Mouse (Mus musculus) adrenal gland, adult 2 months (tissue): ENCODE results near the gene Lars2. TPM values are rescaled to one million over a fixed set of nuclear protein-coding genes. Genes with fewer than 3 reads are reported as not detected.
"Not testable (repeated sequence)": the region's sequence is repeated elsewhere in the genome, so short reads cannot be mapped to it uniquely, and the experiment has no call there.

Experiments
- DNase-seq: peaks from one replicate; pipeline ENCODE4 v3.0.0; 2021
- long read RNA-seq: library from polyadenylated mRNA; stranded (forward); transcript quantifications from one replicate; pipeline ENCODE4 v2.0.0, GENCODE M21; 2021
- polyA plus RNA-seq: library from polyadenylated mRNA; depleted of rRNA; stranded (reverse); fragments of >200 nt; gene quantifications from 2 replicates; pipeline ENCODE4 v1.2.3, GENCODE M21; 2012; rRNA removed
- total RNA-seq, 2 experiments: library from RNA; stranded (reverse); gene quantifications; 2 replicates each; pipeline ENCODE4 v1.2.3; 2021

The Lars2 gene
- 10 to 100 TPM; 40.0 to 81.2 TPM for total RNA-seq
- 45.6 and 59.1 TPM in 2 replicates for polyA plus RNA-seq
- long read RNA-seq, transcript Lars2-201 (21 exons, 3,894 nt) = major isoform, 5 of 11 reads
- long read RNA-seq, partial matches to known transcripts = 2 of 11 reads
- long read RNA-seq, other reads (novel, unspliced or antisense) = 4 of 11 reads

GRCm38 (mm10) chr9:123366708-123367385 lies at the start of gene Lars2:
Lars2 (plus strand) TSS chr9:123366927.
- DNase-seq = peak; percentile 96

DNA sequence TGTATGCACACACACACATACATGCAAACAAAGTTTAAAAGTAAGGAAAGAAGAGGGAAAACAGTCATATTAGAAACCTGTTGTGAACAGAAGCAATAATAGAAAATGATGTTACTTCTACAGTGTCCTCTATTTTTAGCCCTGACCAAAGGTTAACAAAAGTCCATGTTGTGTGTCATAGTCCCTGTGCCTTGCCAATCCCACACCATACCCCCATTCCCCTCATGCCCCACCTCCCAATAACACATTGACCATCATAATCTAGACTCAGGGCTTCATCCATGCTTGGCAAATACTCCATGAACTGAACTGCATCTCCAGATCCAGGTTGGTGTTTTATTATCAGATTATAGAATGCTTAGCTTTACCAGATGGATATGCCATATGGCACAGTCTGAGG lies 40.6 kb upstream of the Lars2 start:
- no peak for DNase-seq

- DNase-seq = no peak
These were observed 38.4 kb upstream of the Lars2 start for GRCm38 (mm10) chr9:123328336-123328735.

- no peak for DNase-seq
These were observed 36.9 kb upstream of the Lars2 start for GRCm38 (mm10) chr9:123329831-123330230.

DNA sequence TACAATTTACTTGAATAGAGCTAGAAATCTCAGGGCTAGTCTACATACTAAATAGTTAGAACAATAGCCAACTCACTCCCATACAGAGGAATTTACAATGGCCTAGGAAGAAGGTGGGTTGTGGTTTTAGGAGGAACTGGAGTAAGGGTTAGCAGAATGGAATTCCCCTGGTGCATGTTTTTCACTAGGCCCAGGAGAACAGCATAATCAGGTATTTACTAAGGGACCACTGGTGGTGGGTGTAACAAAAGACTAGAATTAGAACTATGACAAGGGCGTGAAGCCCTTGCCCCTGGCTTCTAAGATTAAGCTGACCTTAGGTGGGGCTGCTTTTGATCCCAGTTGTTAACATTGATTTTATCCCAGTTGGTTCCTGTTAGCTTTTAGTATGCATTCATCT lies 36.5 kb upstream of the Lars2 start:
- DNase-seq = not testable (repeated sequence)

DNA sequence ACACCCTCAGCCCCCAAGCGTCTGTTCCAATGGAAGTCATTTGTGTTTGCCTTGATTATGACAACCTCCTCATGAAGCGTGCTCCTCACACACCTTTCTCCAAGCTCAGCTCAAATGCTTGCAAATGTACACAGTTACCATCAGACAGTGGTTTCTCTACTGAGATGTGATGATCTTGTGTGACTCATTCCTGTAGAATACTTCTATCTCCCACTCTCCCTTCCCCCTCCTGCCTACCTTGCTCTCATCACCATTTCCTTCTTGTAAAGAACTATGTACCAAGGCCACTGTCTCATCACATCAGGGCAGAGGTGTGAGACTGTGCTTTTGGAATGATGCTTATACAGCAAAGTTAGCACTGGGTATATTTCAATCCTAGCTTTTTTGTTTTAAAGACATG lies 33.2 kb upstream of the Lars2 start:
- DNase-seq = no peak

- DNase-seq = no peak
These were observed 31.6 kb upstream of the Lars2 start for GRCm38 (mm10) chr9:123335044-123335670.

DNA sequence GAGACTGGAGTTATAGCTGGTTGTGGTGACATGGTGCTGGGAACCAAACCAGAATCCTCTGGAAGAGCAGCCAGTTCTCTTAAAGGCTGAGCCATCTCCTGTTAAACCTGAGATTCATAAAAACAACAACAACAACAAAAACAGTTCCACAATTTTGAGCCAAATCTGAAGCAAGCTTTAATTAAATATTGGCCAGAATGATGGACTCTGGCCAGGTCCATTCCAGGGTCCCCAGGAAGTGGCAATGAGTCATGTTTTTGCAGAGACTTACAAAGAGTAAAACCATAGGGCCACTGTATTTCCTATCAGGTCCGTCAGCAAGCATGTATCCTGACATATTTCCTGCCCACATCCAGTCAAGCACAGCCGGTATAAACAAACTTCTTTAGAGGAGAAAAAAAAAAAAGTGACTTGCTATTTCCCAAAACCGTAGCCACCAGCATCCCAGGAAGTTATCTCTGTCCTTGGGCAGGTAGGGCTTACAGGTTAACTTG lies 27.0 kb upstream of the Lars2 start:
- DNase-seq = no peak

- no peak for DNase-seq
These were observed 25.5 kb upstream of the Lars2 start for GRCm38 (mm10) chr9:123341256-123341655.

- no peak for DNase-seq
These were observed 23.7 kb upstream of the Lars2 start for GRCm38 (mm10) chr9:123343069-123343468.

- DNase-seq = not testable (repeated sequence)
These were observed 17.4 kb upstream of the Lars2 start for GRCm38 (mm10) chr9:123349286-123349685.

GRCm38 (mm10) chr9:123359981-123360380 lies 6.7 kb upstream of the Lars2 start:
- no peak for DNase-seq

- no peak for DNase-seq
These were observed 1.4 kb upstream of the Lars2 start for GRCm38 (mm10) chr9:123365353-123365752.

- no peak for DNase-seq
These were observed 602 bp upstream of the Lars2 start for GRCm38 (mm10) chr9:123365942-123366707.

DNA sequence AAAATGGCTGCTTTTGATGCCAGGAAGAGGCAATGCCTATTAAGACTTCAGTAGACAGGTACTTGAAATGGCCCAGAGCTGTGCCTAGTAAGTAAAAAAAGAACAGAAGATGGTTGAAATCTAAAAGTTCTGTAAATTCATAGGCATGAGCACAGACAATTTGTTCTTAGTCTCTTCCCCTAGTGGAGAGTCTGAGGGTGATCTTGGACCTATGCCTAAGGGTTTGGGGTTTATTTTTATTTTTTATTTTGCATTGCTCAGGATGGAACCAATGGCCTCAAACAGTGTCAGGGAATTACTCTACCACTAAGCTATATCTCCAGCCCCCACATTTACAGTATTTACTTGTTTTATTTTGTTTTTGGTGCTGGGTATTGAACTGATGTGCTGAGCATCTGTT lies 909 bp downstream of the Lars2 start:
- DNase-seq = no peak

DNA sequence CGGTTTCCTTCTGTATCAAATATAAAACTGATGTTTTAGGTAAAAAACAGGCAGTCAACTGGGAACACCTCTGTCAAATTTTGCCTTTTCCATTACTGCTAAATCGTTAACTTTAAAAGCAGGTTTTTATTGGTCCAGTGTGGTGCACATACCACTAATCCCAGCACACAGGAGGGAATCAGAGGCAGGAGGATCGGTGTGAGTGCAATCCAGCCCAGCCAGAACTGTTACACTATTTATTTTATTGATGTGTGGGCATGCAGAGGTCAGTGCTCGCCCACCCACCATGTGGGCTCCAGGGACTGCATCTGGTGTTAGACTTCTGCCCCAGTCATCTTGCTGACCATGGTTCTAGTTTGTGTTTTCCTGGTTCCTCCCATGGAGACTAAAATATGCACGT lies 15.7 kb downstream of the Lars2 start:
- DNase-seq = no peak

DNA sequence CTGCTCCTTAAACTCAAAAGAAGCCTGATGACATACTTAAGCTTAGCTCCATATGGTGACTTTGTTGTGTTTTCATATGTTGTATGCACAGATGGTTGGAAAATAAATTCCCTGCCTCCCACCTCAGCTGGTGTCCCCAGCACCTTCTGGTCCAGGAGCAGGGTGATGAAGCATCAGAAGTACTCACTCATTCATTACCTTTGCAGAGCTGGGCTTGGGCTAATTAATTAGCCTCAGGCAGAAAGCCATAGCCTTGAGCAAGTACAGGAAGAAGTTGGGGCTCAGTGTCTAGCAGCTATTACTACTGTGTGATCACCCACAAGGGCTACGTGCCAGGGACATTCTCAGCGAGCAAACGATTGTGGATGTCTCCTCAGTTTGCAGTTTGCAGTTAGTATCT lies 18.0 kb downstream of the Lars2 start:
- DNase-seq = peak; percentile 9

GRCm38 (mm10) chr9:123385352-123386198 lies 18.8 kb downstream of the Lars2 start:
- no peak for DNase-seq

GRCm38 (mm10) chr9:123386347-123386746 lies 19.6 kb downstream of the Lars2 start:
- DNase-seq = no peak

- not testable (repeated sequence) for DNase-seq
These were observed 21.6 kb downstream of the Lars2 start for GRCm38 (mm10) chr9:123388087-123389007.
